Mouse (Mus musculus) adipocyte (in vitro differentiated cells): Measurements from ENCODE around the gene Mapkap1.

ENCODE experiments used
- DNase-seq: peaks from one replicate; pipeline ENCODE4 v3.0.0-alpha.2; 2016; ENCODE audit warnings: low spot score

Mapkap1 gene

GRCm38 (mm10) chr2:34531801-34532298 is 125.3 kb downstream of the Mapkap1 start:
- DNase-seq, result peak; percentile 68

GRCm38 (mm10) chr2:34532394-34532793 is 125.8 kb downstream of the Mapkap1 start:
- DNase-seq, result peak; percentile 32

- DNase-seq, result peak; percentile 75
These were observed 126.7 kb downstream of the Mapkap1 start for GRCm38 (mm10) chr2:34533281-34533680.

GRCm38 (mm10) chr2:34534996-34535395 is 128.4 kb downstream of the Mapkap1 start:
- DNase-seq, result no peak

- DNase-seq, result no peak
These were observed 130.8 kb downstream of the Mapkap1 start for GRCm38 (mm10) chr2:34537356-34537755.

- DNase-seq, result no peak
These were observed 137.0 kb downstream of the Mapkap1 start for GRCm38 (mm10) chr2:34543581-34543980.

GRCm38 (mm10) chr2:34544021-34544420 is 137.4 kb downstream of the Mapkap1 start:
- no peak for DNase-seq

- DNase-seq, result no peak
These were observed 138.2 kb downstream of the Mapkap1 start for GRCm38 (mm10) chr2:34544646-34545395.

GRCm38 (mm10) chr2:34546176-34546677 is 139.7 kb downstream of the Mapkap1 start:
- peak; percentile 35 for DNase-seq

- no peak for DNase-seq
These were observed 140.9 kb downstream of the Mapkap1 start for GRCm38 (mm10) chr2:34547516-34547915.

- DNase-seq, result no peak
These were observed 142.4 kb downstream of the Mapkap1 start for GRCm38 (mm10) chr2:34548961-34549360.

- no peak for DNase-seq
These were observed 142.9 kb downstream of the Mapkap1 start for GRCm38 (mm10) chr2:34549469-34549868.

GRCm38 (mm10) chr2:34552772-34553171 is 146.2 kb downstream of the Mapkap1 start:
- DNase-seq, result no peak

GRCm38 (mm10) chr2:34553580-34554231 is 147.1 kb downstream of the Mapkap1 start:
- DNase-seq, result no peak

- no peak for DNase-seq
These were observed 153.6 kb downstream of the Mapkap1 start for GRCm38 (mm10) chr2:34560146-34560545.

GRCm38 (mm10) chr2:34563089-34563694 is 156.6 kb downstream of the Mapkap1 start:
- DNase-seq, result no peak

GRCm38 (mm10) chr2:34563865-34564264 is 157.3 kb downstream of the Mapkap1 start:
- DNase-seq, result no peak

- DNase-seq, result no peak
These were observed 159.6 kb downstream of the Mapkap1 start for GRCm38 (mm10) chr2:34566146-34566545.

GRCm38 (mm10) chr2:34566601-34567000 is 160.0 kb downstream of the Mapkap1 start:
- DNase-seq, result no peak

GRCm38 (mm10) chr2:34569131-34569530 is 162.6 kb downstream of the Mapkap1 start:
- DNase-seq, result peak; percentile 10

- no peak for DNase-seq
These were observed 163.8 kb downstream of the Mapkap1 start for GRCm38 (mm10) chr2:34570378-34570777.

GRCm38 (mm10) chr2:34571096-34571495 is 164.5 kb downstream of the Mapkap1 start:
- DNase-seq, result no peak

- DNase-seq, result no peak
These were observed 166.5 kb downstream of the Mapkap1 start for GRCm38 (mm10) chr2:34573073-34573472.
